Mouse (Mus musculus) mesoderm, embryonic 11.5 days (tissue): ENCODE measurements around the gene Lmntd1.
"Not testable (repeated sequence)": the region's sequence is repeated elsewhere in the genome, so short reads cannot be mapped to it uniquely, and the experiment has no call there.

Experiments used
- DNase-seq: peaks from one replicate; pipeline ENCODE4 v3.0.0-alpha.2; 2012; ENCODE audit warnings: low read depth, low spot score

The Lmntd1 gene

GRCm38 (mm10) chr6:145341301-145342193 is 272.6 kb downstream of the Lmntd1 start:
- peak; percentile 91 for DNase-seq

- peak; percentile 97 for DNase-seq
Measured at GRCm38 (mm10) chr6:145340657-145341146, 273.4 kb downstream of the Lmntd1 start.

- peak; percentile 74 for DNase-seq
Measured at GRCm38 (mm10) chr6:145339956-145340656, 274.0 kb downstream of the Lmntd1 start.

- no peak for DNase-seq
Measured at GRCm38 (mm10) chr6:145338571-145339294, 275.4 kb downstream of the Lmntd1 start.

GRCm38 (mm10) chr6:145337521-145337920 is 276.6 kb downstream of the Lmntd1 start:
- not testable (repeated sequence) for DNase-seq

- DNase-seq: no peak
Measured at GRCm38 (mm10) chr6:145335876-145336768, 278.0 kb downstream of the Lmntd1 start.

GRCm38 (mm10) chr6:145334211-145334610 is 279.9 kb downstream of the Lmntd1 start:
- DNase-seq: no peak

- no peak for DNase-seq
Measured at GRCm38 (mm10) chr6:145326141-145326806, 287.8 kb downstream of the Lmntd1 start.

- no peak for DNase-seq
Measured at GRCm38 (mm10) chr6:145325095-145325494, 289.0 kb downstream of the Lmntd1 start.

GRCm38 (mm10) chr6:145324470-145324869 is 289.6 kb downstream of the Lmntd1 start:
- no peak for DNase-seq

GRCm38 (mm10) chr6:145322246-145322645 is 291.9 kb downstream of the Lmntd1 start:
- no peak for DNase-seq

- peak; percentile 19 for DNase-seq
Measured at GRCm38 (mm10) chr6:145320156-145320555, 294.0 kb downstream of the Lmntd1 start.
